Mouse (Mus musculus): ENCODE measurements at regions not wholly inside any gene's neighbourhood (a gene's known extent, or its start where the extent isn't known, plus 50 kb on each side); places are given as distances from the start of the nearest gene placed in this dataset.

- no peak overlapping the region for H3K9ac ChIP-seq (ENCODE audit: control insufficient read depth, low read depth, low read length, poor library complexity, severe bottlenecking)
- H3K36me3 ChIP-seq (ENCODE audit: control insufficient read depth in 1 of 2, insufficient read depth in 2 of 2, low read length in 2 of 2): no peaks in the 10 kb centered on the region
- H3K79me2 ChIP-seq (ENCODE audit: control insufficient read depth, insufficient read depth, low read length, poor library complexity): no peaks in the 10 kb centered on the region
- no peak for TF ChIP-seq UBTF (IDR thresholded peaks at IDR 0.05; ENCODE audit: borderline replicate concordance, insufficient read depth, low read depth, low read length)
- TF ChIP-seq ZMIZ1 (IDR thresholded peaks at IDR 0.05; ENCODE audit: low read depth, low read length): no peak
- no peak for TF ChIP-seq RCOR1 (IDR thresholded peaks at IDR 0.05; ENCODE audit: low read depth, low read length)
- TF ChIP-seq MEF2A (IDR thresholded peaks at IDR 0.05; ENCODE audit: extremely low read depth, insufficient replicate concordance, low read depth, low read length, poor library complexity, severe bottlenecking): no peak
- TF ChIP-seq TCF12 (IDR thresholded peaks at IDR 0.05; ENCODE audit: low read depth, low read length): 0 out of 2 replicates have a peak, but pooled peaks have one; percentile 8
- peak; percentile 82 for TF ChIP-seq SMC3 (IDR thresholded peaks at IDR 0.05; ENCODE audit: low read depth, low read length)
- peak; percentile 70 for TF ChIP-seq ZC3H11A (IDR thresholded peaks at IDR 0.05; ENCODE audit: low read depth, low read length)
- no peak for TF ChIP-seq HCFC1 (IDR thresholded peaks at IDR 0.05; ENCODE audit: low read depth, low read length)
- no peak for TF ChIP-seq ZNF384 (IDR thresholded peaks at IDR 0.05; ENCODE audit: low read depth, low read length)
- TF ChIP-seq GATA1 (IDR thresholded peaks at IDR 0.05; ENCODE audit: low read depth, low read length): no peak
- TF ChIP-seq USF2 (IDR thresholded peaks at IDR 0.05; ENCODE audit: borderline replicate concordance in 1 of 2, insufficient read depth in 1 of 2, low read depth in 1 of 2, low read length in 2 of 2): no peak
- TF ChIP-seq SIN3A (IDR thresholded peaks at IDR 0.05; ENCODE audit: low read length): no peak
- no peak for TF ChIP-seq POLR2A (IDR thresholded peaks at IDR 0.05; ENCODE audit: control insufficient read depth in 1 of 2, insufficient read depth in 1 of 2, low read depth in 1 of 2, low read length in 2 of 2, poor library complexity in 1 of 2)
- TF ChIP-seq E2F4 (IDR thresholded peaks at IDR 0.05; ENCODE audit: borderline replicate concordance, low read depth, low read length): no peak
- TF ChIP-seq MYC (IDR thresholded peaks at IDR 0.05; ENCODE audit: low read depth, low read length): 0 out of 2 replicates have a peak, but pooled peaks have one; percentile 43
- no peak for TF ChIP-seq NELFE (IDR thresholded peaks at IDR 0.05; ENCODE audit: low read depth, low read length)
- peak; percentile 41 to 73 (median 59) for TF ChIP-seq CTCF (IDR thresholded peaks at IDR 0.05 in 2 of 3, conservative IDR thresholded peaks at IDR 0.05 in 1 of 3; ENCODE audit: control insufficient read depth in 1 of 3, insufficient read depth in 1 of 3, low read depth in 2 of 3, low read length in 3 of 3, poor library complexity in 1 of 3, severe bottlenecking in 1 of 3)
- TF ChIP-seq TAL1 (IDR thresholded peaks at IDR 0.05; ENCODE audit: low read length): no peak
- TF ChIP-seq RAD21 (IDR thresholded peaks at IDR 0.05; ENCODE audit: low read depth, low read length): peak; percentile 47
- TF ChIP-seq CHD1 (IDR thresholded peaks at IDR 0.05; ENCODE audit: low read depth, low read length): no peak
- TF ChIP-seq USF1 (IDR thresholded peaks at IDR 0.05; ENCODE audit: low read depth, low read length): peak; percentile 18; the same call in 1 of the 2 replicates
- TF ChIP-seq MAFK (IDR thresholded peaks at IDR 0.05; ENCODE audit: borderline replicate concordance, low read depth, low read length): no peak
- TF ChIP-seq NRF1 (IDR thresholded peaks at IDR 0.05; ENCODE audit: insufficient read depth, low read depth, low read length, poor library complexity, severe bottlenecking): no peak
- H3K4me3 ChIP-seq (ENCODE audit: control insufficient read depth in 1 of 2, insufficient read depth in 1 of 2, low read depth in 2 of 2, low read length in 2 of 2): no peak overlapping the region
- H3K27ac ChIP-seq (ENCODE audit: control insufficient read depth, low read depth, low read length): no peak overlapping the region
- H3K9me3 ChIP-seq (replicated peaks; ENCODE audit: insufficient read depth, low read length): no peaks in the 10 kb centered on the region
- H3K4me1 ChIP-seq (ENCODE audit: control insufficient read depth in 1 of 2, insufficient read depth in 2 of 2, low read length in 2 of 2): no peaks in the 10 kb centered on the region
- DNase-seq (ENCODE audit: low read depth, low spot score): peak; percentile 44
- no peaks in the 10 kb centered on the region for H3K27me3 ChIP-seq (ENCODE audit: control insufficient read depth in 1 of 2, insufficient read depth in 2 of 2, low read length in 2 of 2)
Measured at GRCm38 (mm10) chr19:54248256-54248936, 204.4 kb downstream of the Adra2a start.

All from MEL (cell line).